Mouse (Mus musculus): Measurements from ENCODE around the gene Slc2a4.
A peak's percentile ranks its signal among the peaks of the same experiment; 100 is the strongest.
"Not testable (repeated sequence)": the region's sequence is repeated elsewhere in the genome, so short reads cannot be mapped to it uniquely, and the experiment has no call there.

Gene Slc2a4

DNA sequence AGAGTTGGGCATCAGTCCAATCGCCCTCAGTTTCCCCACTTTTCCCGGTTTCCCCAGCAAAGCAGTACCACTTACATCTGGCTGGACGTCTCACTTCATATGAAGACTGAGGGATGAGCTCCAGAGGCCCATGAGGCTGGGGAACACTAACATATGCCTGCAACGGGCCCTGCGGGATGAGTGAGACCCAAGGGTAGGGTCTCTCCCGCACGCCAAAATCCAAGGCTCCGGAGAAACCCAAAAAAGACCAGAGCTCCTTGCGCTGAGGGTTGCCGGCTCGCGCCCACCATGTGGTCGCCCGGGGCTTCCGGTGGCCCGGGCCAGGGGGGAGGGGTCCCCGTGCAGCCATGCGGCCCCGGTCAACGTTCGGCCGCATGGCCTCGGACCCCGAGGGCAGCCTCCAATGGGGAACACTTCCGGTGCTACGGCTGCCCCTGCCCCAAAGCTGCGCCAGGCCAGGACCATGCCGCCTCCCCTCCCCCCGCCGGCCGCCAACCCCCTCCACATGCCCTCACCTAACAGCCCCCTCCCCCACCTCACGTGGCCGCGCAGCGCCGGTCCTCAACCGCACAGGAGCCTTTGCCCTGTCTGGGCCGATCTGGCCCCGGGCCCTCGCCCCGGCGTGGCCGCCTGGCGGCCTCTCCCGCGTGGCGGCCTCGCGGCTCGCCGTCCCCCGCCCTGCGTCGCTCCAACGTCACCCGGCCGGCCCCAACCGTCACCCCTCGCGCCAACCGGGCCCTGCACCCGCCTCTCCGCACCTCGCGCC lies 27.5 kb downstream of the Slc2a4 start:
- peak; percentile 71 for DNase-seq (ENCODE audit: low read depth, low spot score)

GRCm38 (mm10) chr11:69919661-69920265 lies 28.2 kb downstream of the Slc2a4 start:
- peak; percentile 93 for DNase-seq (ENCODE audit: low read depth, low spot score)

- no peak for DNase-seq (ENCODE audit: low read depth, low spot score)
Observed at GRCm38 (mm10) chr11:69919053-69919452, 28.9 kb downstream of the Slc2a4 start.

GRCm38 (mm10) chr11:69918118-69918517 lies 29.9 kb downstream of the Slc2a4 start:
- DNase-seq (ENCODE audit: low read depth, low spot score), result no peak

- DNase-seq (ENCODE audit: low read depth, low spot score), result no peak
Observed at GRCm38 (mm10) chr11:69917379-69917948, 30.5 kb downstream of the Slc2a4 start.

DNA sequence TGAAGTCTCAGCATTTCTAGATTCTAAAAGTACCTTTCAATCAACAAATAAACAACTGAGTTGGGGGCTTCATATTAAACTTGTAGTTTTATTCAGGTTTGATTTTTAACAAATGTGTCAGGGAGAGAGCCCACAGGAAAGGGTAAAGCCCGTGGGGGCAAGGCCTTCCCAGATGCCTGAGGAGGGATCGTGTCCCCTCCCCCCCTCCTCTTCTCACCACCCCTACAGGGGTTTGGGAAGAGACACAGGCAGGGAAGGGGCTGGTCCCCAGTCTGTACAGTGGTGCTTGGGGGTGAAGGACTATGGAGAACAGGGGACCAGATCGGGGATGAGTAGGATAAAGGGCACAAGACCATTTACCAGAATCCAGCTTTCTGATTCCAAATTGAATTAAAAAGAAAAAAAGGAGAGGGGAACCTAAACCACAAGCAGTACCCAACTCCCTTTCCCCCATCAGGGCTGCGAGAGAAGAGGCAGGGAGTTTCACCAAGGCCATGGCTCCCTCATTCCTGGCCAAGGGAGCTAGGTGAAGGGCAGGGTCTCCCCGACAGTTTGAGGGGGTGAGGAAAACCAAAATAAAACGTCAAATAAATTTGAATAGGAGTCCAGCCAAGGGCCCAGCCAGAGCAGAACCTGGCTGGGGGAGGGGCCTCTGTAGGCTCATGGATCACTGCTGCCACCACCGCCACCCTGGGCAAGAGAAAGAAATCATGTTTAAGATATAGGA lies 31.2 kb downstream of the Slc2a4 start:
- DNase-seq (ENCODE audit: low read depth, low spot score), result not testable (repeated sequence)

GRCm38 (mm10) chr11:69915667-69916627 lies 32.0 kb downstream of the Slc2a4 start:
- no peak for DNase-seq (ENCODE audit: low read depth, low spot score)

GRCm38 (mm10) chr11:69914917-69915430 lies 33.0 kb downstream of the Slc2a4 start:
- DNase-seq (ENCODE audit: low read depth, low spot score), result no peak

GRCm38 (mm10) chr11:69914372-69914764 lies 33.6 kb downstream of the Slc2a4 start:
- DNase-seq (ENCODE audit: low read depth, low spot score), result no peak

DNA sequence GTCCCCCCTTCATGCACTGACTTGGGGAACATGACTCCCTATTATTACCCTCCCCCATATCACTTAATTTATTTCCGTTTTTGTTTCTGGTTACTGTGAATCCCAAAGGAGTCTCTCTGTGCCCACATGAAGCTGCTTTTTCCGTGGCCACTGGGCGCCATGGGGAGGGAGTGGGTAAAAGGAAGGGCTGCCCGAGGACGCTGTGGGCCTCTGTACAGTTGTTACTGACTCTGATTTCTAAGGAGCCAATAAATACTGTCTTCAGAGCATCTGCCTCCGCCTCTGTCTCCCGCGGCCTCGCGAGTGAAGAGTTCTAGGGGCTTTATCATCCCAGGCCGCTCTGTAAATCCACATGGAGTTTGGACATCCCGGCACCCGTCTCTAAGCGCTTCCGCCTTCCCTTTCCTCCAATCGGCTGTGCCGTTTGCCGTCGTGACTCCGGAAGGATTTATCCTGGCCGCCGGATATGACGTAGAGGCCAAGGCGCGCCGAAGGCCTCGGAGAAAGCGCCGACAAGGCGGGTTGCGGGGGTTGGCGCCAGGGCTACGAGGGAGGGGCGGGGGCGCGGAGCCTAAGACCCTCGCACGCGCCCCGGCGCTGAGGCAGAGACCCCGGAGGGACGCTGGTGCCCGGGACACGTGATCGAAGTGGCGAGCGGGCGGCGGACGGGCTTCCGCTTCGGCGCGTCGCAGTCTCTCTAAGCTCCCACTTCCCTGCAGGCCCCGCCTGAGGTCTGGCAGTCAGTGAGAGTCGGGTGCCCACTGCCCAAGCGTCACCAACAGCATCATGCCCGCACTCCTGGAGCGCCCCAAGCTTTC lies 34.2 kb downstream of the Slc2a4 start, which contains the start of gene Gps2:
Gene Gps2, plus strand, starts transcription at position 335 of the 818 bp plus-strand sequence.
- DNase-seq (ENCODE audit: low read depth, low spot score), result peak; percentile 95

- DNase-seq (ENCODE audit: low read depth, low spot score), result no peak
Observed at GRCm38 (mm10) chr11:69912716-69913530, 35.1 kb downstream of the Slc2a4 start.

- DNase-seq (ENCODE audit: low read depth, low spot score), result no peak
Observed at GRCm38 (mm10) chr11:69911701-69912100, 36.3 kb downstream of the Slc2a4 start.

GRCm38 (mm10) chr11:69910781-69911560 lies 37.0 kb downstream of the Slc2a4 start:
- no peak for DNase-seq (ENCODE audit: low read depth, low spot score)

GRCm38 (mm10) chr11:69910177-69910576 lies 37.8 kb downstream of the Slc2a4 start:
- no peak for DNase-seq (ENCODE audit: low read depth, low spot score)

DNA sequence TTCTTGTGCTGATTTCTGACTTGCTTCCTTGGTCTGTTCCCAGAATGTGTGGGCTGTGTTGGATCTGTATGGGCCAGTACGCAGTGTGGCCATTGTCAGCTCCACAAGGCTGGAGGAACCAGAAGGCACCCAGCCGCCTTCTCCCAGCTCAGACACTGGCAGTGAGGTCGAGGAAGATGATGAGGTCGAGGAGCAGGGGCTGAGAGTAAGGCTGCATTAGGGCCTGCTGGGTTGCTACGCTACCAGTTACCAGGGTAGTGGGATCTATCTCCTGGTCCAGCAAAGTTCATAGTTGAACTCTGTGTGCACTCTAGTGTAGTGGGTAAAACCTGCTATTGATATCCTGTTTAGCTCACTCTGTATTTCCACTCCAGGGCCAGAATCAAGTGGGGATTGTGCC lies 38.8 kb downstream of the Slc2a4 start:
- DNase-seq (ENCODE audit: low read depth, low spot score), result no peak

- DNase-seq (ENCODE audit: low read depth, low spot score), result no peak
Observed at GRCm38 (mm10) chr11:69908645-69909044, 39.3 kb downstream of the Slc2a4 start.

DNA sequence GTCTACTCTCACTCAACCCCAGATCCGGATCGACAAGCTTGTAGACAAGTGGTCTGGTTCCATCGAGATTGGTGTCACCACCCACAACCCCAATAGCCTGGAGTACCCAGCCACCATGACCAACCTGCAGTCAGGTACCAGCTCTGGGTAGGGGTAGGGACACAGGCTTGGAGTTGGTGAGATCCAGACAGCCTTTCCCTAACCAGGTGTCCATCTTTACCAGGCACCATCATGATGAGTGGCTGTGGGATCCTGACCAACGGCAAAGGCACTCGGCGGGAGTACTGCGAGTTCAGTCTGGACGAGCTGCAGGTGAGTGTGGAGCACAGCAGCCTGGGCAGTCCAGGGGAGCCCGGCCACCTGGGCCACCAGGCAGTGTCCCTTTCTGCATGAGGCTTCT lies 43.7 kb downstream of the Slc2a4 start:
- no peak for DNase-seq (ENCODE audit: low read depth, low spot score)

DNA sequence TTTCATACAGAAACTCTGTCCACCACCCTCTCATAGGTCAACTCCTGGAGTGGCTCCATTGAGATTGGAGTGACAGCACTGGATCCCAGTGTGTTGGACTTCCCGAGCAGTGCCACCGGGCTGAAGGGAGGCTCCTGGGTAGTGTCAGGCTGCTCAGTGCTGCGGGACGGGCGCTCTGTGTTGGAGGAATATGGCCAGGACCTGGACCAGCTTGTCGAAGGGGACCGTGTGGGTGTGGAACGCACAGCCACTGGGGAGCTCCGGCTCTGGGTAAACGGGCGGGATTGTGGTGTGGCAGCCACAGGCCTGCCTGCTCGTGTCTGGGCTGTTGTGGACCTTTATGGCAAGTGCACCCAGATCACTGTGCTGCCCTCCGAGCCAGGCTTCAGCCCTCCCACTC lies 45.0 kb downstream of the Slc2a4 start:
- DNase-seq (ENCODE audit: low read depth, low spot score), result no peak
